10 mouse cellular contexts compared by ENCODE assay signal in genomic region chr17:64622352-64622886, GRCm38 (mm10). TPM values are rescaled to one million over a fixed set of nuclear protein-coding genes. Genes with fewer than 3 reads are reported as not detected.
DNase-seq lines count a peak whose midpoint lies in the region; ATAC-seq lines count a peak whose summit lies in the region.
"Had no signal": no experiment of that assay in that cellular context is flagged by ENCODE, and none has a peak within 500 bp of the region (broad histone marks: within the 10 kb centered on the region; RNA-seq: fewer than 3 reads in every experiment).

No protein-coding gene starts in this region.

- no peak overlapping the region for H3K27ac ChIP-seq in midbrain, embryonic 15.5 days
- H3K27ac ChIP-seq in forebrain, embryonic 12.5 days, result no peak overlapping the region
- H3K27ac ChIP-seq: liver, embryonic 15.5 days had no signal

- no peaks in the 10 kb centered on the region for H3K9me3 ChIP-seq in midbrain, embryonic 15.5 days
- H3K9me3 ChIP-seq in forebrain, embryonic 12.5 days, result no peaks in the 10 kb centered on the region
- H3K9me3 ChIP-seq: liver, embryonic 15.5 days had no signal

- 58% methylated on average over 11 of the region's 11 CpGs for WGBS in midbrain, embryonic 15.5 days
- WGBS in forebrain, embryonic 12.5 days, result 85% methylated on average over 11 of the region's 11 CpGs

- no peak overlapping the region for H3K4me3 ChIP-seq in midbrain, embryonic 15.5 days
- no peak overlapping the region for H3K4me3 ChIP-seq in forebrain, embryonic 12.5 days (replicated peaks)
- H3K4me3 ChIP-seq: liver, embryonic 15.5 days had no signal

- ATAC-seq in common myeloid progenitor, adult 5-6 weeks (replicated peaks; ENCODE audit: low read depth, poor library complexity, severe bottlenecking), result peak; percentile 84
- ATAC-seq in midbrain, embryonic 15.5 days (replicated peaks), result no peak
- no peak for ATAC-seq in forebrain, embryonic 12.5 days (ENCODE audit: low FRiP score)
- ATAC-seq: forebrain, embryonic 16.5 days had no signal

- peak; percentile 72 for DNase-seq in adrenal gland, adult 2 months
- DNase-seq in adrenal gland, adult 18-20 months (ENCODE audit: low spot score in 2 of 2), result no peak
- DNase-seq in kidney, adult 8-10 months, result peak; percentile 45 to 51
- DNase-seq in lung, postnatal 36 days, result peak; percentile 77
- DNase-seq in cerebellum, postnatal 4 days (ENCODE audit: low spot score in 2 of 2), result no peak

- H3K4me1 ChIP-seq in midbrain, embryonic 15.5 days, result peaks cover 25% of the 10 kb centered on the region
- H3K4me1 ChIP-seq in forebrain, embryonic 12.5 days, result peaks cover 12% of the 10 kb centered on the region

- H3K9ac ChIP-seq in midbrain, embryonic 15.5 days, result no peak overlapping the region
- H3K9ac ChIP-seq in forebrain, embryonic 12.5 days, result no peak overlapping the region
- H3K9ac ChIP-seq: liver, embryonic 15.5 days had no signal

- no peaks in the 10 kb centered on the region for H3K27me3 ChIP-seq in midbrain, embryonic 15.5 days (replicated peaks)
- H3K27me3 ChIP-seq in forebrain, embryonic 12.5 days, result no peaks in the 10 kb centered on the region
- H3K27me3 ChIP-seq: liver, embryonic 15.5 days had no signal

- 0 out of 2 replicates have a peak, but pooled peaks cover 2% of the 10 kb centered on the region for H3K36me3 ChIP-seq in midbrain, embryonic 15.5 days (replicated peaks)
- 0 out of 2 replicates have a peak, but pooled peaks cover 5% of the 10 kb centered on the region for H3K36me3 ChIP-seq in forebrain, embryonic 12.5 days (replicated peaks)

- no peak overlapping the region for H3K4me2 ChIP-seq in midbrain, embryonic 15.5 days
- no peak overlapping the region for H3K4me2 ChIP-seq in forebrain, embryonic 12.5 days
- H3K4me2 ChIP-seq: liver, embryonic 15.5 days had no signal

RNA-seq across cellular contexts. Expression of gene Man2a1, which starts 21.9 kb away (rescaled TPM):
- total RNA-seq in adrenal gland, adult 2 months (2021), result 100 to 1,000 TPM; 120 to 175 TPM
- polyA plus RNA-seq in adrenal gland, adult 2 months (2012; rRNA removed), result 18.0 and 22.0 TPM in 2 replicates
- 100 to 1,000 TPM; 105 to 174 TPM for total RNA-seq in adrenal gland, adult 18-20 months (2021)
- total RNA-seq in common myeloid progenitor, adult 5-6 weeks (2017), result 21.5 and 28.1 TPM in 2 replicates
- polyA plus RNA-seq in midbrain, embryonic 15.5 days (2015; fragmentation: Nextera tagmentation; extraction: Ambion mirVana), result 6.0 and 6.1 TPM in 2 replicates
- 4.1 and 4.7 TPM in 2 replicates for polyA plus RNA-seq in forebrain, embryonic 12.5 days (2016; fragmentation: Nextera tagmentation; extraction: Ambion mirVana)

Comparison
In these comparisons a context has a peak if more than half of its experiments do, and no peak if none do; other contexts are left out.
1. DNase-seq: peak in adrenal gland, adult 2 months (single experiment), kidney, adult 8-10 months (2 of 2) and lung, postnatal 36 days (single experiment); none in adrenal gland, adult 18-20 months (0 of 2) and cerebellum, postnatal 4 days (0 of 2).